Mouse (Mus musculus) erythroid progenitor cell, adult 5-6 weeks (primary cell): ENCODE data around the gene Hpca. TPM values are rescaled to one million over a fixed set of nuclear protein-coding genes. Genes with fewer than 3 reads are reported as not detected.

ENCODE experiments used
- ATAC-seq: replicated peaks from 2 replicates; pipeline ENCODE4 v1.8.0; 2016; ENCODE audit warnings: moderate number of reproducible peaks, mild to moderate bottlenecking, moderate TSS enrichment, inconsistent platforms; ENCODE audit not compliant: poor library complexity, low FRiP score, severe bottlenecking
- total RNA-seq, 2 experiments: library from RNA; stranded (forward) in 1 of 2; stranded (reverse) in 1 of 2; fragments of 150-400 nt in 1 of 2; fragments of 186-747, 209-891 nt in 1 of 2; gene quantifications; 2 replicates each; pipeline versions ENCODE4 v1.2.3 to v1.2.4; 2015 to 2017; ENCODE audit warnings: low replicate concordance in 2 of 2

Hpca gene
- total RNA-seq, 2 experiments from 2014 or later, result not detected

- ATAC-seq, result peak; percentile 76
These were observed 8.5 kb downstream of the Hpca start for GRCm38 (mm10) chr4:129113083-129113988.

GRCm38 (mm10) chr4:129112231-129112630, 9.6 kb downstream of the Hpca start:
- ATAC-seq, result no peak

GRCm38 (mm10) chr4:129111350-129111749, 10.5 kb downstream of the Hpca start:
- ATAC-seq, result no peak

GRCm38 (mm10) chr4:129110804-129111203, 11.0 kb downstream of the Hpca start:
- no peak for ATAC-seq

- no peak for ATAC-seq
These were observed 13.2 kb downstream of the Hpca start for GRCm38 (mm10) chr4:129108624-129109023.

- ATAC-seq, result no peak
These were observed 14.4 kb downstream of the Hpca start for GRCm38 (mm10) chr4:129107348-129107899.

GRCm38 (mm10) chr4:129106073-129106472, 15.8 kb downstream of the Hpca start:
- no peak for ATAC-seq

GRCm38 (mm10) chr4:129105356-129105755, 16.5 kb downstream of the Hpca start, which contains the start of gene Tmem54:
TSS of gene Tmem54 (plus strand) at chr4:129105548.
- no peak for ATAC-seq

- no peak for ATAC-seq
These were observed 19.6 kb downstream of the Hpca start for GRCm38 (mm10) chr4:129102133-129102829.

- ATAC-seq, result no peak
These were observed 24.8 kb downstream of the Hpca start for GRCm38 (mm10) chr4:129097006-129097405.

- no peak for ATAC-seq
These were observed 26.6 kb downstream of the Hpca start for GRCm38 (mm10) chr4:129095276-129095675.

- ATAC-seq, result no peak
These were observed 34.0 kb downstream of the Hpca start for GRCm38 (mm10) chr4:129087850-129088249.

- ATAC-seq, result peak; percentile 67; the same call in 1 of the 2 replicates
These were observed 35.8 kb downstream of the Hpca start for GRCm38 (mm10) chr4:129086078-129086477.

GRCm38 (mm10) chr4:129084896-129085295, 36.9 kb downstream of the Hpca start:
- no peak for ATAC-seq

GRCm38 (mm10) chr4:129082379-129083115, 39.3 kb downstream of the Hpca start:
- ATAC-seq, result no peak

- no peak for ATAC-seq
These were observed 39.9 kb downstream of the Hpca start for GRCm38 (mm10) chr4:129081939-129082338.

- no peak for ATAC-seq
These were observed 40.3 kb downstream of the Hpca start for GRCm38 (mm10) chr4:129081512-129081911.

GRCm38 (mm10) chr4:129081041-129081440, 40.8 kb downstream of the Hpca start:
- ATAC-seq, result no peak

- no peak for ATAC-seq
These were observed 42.7 kb downstream of the Hpca start for GRCm38 (mm10) chr4:129079126-129079525.

- ATAC-seq, result no peak
These were observed 53.0 kb downstream of the Hpca start for GRCm38 (mm10) chr4:129068848-129069247.
